Mouse (Mus musculus): Measurements from ENCODE around the gene D10Wsu102e. TPM values are rescaled to one million over a fixed set of nuclear protein-coding genes. Genes with fewer than 3 reads are reported as not detected.

D10Wsu102e gene
- total RNA-seq, 2 experiments from 2014 or later = 0.49 to 0.67 TPM

DNA sequence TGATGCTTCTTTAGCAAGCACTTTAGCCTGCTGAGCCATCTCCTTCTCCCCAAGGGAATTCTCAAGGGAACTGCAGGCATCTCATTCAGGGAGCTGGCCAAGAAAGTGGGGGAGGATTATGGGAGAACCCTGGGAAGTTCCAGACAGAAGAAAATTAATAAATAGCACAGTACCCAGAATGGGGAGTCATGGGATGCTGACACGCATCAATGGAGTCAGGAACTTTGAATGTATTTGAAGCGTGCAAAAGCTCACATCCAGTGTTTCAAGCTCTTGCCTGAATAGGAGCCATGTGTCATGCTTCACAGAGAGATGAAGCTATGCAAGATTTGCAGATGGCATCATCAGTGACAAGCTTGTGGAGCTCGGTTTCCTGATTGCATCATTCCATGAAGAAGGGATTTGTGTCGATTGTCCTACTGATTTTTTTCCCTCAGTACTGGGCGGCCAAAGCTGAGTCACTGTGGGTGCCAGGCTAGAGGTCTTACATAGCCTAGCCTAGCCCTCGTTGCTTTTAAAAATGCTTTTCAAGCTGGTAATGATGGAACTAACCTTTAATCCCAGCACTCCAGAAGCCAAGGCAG, 170.5 kb downstream of the D10Wsu102e start:
- DNase-seq = no peak
- intact Hi-C loops (cut with DNase I) = no loop called here

DNA sequence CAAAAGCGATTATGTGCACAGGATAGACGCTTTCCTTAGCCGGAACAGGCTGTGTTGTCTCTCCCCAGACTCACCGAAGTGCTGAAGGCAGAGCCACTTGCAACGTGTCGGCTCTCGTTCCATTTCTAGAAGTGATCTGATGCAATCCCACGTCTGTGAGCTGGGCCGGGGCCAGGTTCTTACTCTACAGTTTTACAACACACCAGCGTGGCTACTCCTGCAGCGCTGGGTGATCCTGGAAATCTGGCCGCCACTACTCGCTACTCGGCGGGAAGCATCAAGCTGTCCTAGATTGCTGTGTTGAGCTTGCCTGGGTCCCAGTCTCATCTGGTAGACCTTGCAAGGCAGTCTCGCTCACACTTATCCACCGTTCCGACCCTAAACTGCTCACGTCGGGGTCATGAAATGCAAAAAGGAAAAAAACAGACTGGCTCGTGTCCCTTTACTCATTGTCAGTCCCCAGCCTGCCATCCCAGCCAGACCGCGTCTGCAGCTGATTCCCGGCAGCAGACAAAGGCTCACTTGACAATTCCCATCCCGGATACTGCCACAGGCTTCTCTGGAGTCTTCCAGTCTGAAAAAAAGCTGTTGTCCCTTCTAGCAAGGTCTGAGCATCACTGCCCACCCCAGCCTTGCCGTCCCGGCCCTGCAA, 173.4 kb downstream of the D10Wsu102e start:
- intact Hi-C loops (cut with DNase I) = no loop called here

DNA sequence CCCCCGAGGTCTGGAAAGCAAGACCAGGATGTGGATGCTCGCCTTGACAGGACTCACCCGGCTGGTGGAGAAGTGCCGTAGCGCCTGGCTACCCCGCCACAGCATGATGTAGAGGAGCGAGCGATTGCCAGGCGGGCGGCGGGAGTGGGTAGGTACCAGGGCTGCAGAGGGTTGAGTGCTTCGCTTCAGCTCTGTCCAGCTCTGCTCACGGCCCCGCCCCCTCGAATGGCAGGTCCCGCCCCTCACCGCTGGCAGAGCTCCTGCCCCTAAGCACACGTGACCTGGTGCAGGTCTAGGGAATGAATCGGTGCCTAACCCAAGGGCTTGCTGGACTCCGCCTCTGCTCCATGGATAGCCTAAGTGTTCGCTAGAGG, 173.9 kb downstream of the D10Wsu102e start, which contains the start of gene Aldh1l2:
TSS of gene Aldh1l2 (minus strand) at position 231 of the 374 bp plus-strand sequence.
- DNase-seq = peak; percentile 68 to 71
- intact Hi-C loops (cut with DNase I) = no loop called here

More for the DNA sequence above, 173.4 kb downstream of the D10Wsu102e start:
- DNase-seq = peak; percentile 58 to 59

GRCm38 (mm10) chr10:83536436-83536835, 176.4 kb downstream of the D10Wsu102e start:
- intact Hi-C loops (cut with DNase I) = no loop called here
- no peak for DNase-seq

Other genes starting within 250 kb of the D10Wsu102e start
- 1 to 10 TPM; 1.3 to 1.5 TPM for gene Slc41a2, start 22.3 kb upstream of the D10Wsu102e start, total RNA-seq (2021)
- gene Aldh1l2, start 173.9 kb downstream of the D10Wsu102e start, total RNA-seq (2021) = 10 to 100 TPM; 14.1 to 14.2 TPM
- gene Washc4, start 183.5 kb downstream of the D10Wsu102e start, total RNA-seq (2021) = 10 to 100 TPM; 13.8 to 14.1 TPM